In genomic region chr3:141946846-141947245, GRCm38 (mm10) we compare ENCODE assay signal across 25 mouse cellular contexts.
DNase-seq lines count a peak whose midpoint lies in the region; ATAC-seq and TF ChIP-seq lines count a peak whose summit lies in the region.
"Had no signal": no experiment of that assay in that cellular context is flagged by ENCODE, and none has a peak within 500 bp of the region (broad histone marks: within the 10 kb centered on the region; RNA-seq: fewer than 3 reads in every experiment).

No protein-coding gene starts in this region.

- no peaks in the 10 kb centered on the region for H3K4me1 ChIP-seq in embryonic facial prominence, embryonic 14.5 days (ENCODE audit: control insufficient read depth, insufficient read depth, low read length)
- peaks cover 11% of the 10 kb centered on the region; the same call in 1 of the 2 replicates for H3K4me1 ChIP-seq in embryonic facial prominence, embryonic 10.5 days
- H3K4me1 ChIP-seq in lung, embryonic 14.5 days (ENCODE audit: insufficient read depth) = no peaks in the 10 kb centered on the region
- H3K4me1 ChIP-seq in midbrain, postnatal 0 days (ENCODE audit: insufficient read depth, low read length) = no peaks in the 10 kb centered on the region
- H3K4me1 ChIP-seq in midbrain, embryonic 16.5 days (ENCODE audit: control insufficient read depth, insufficient read depth, low read length) = no peaks in the 10 kb centered on the region

- WGBS in embryonic facial prominence, embryonic 14.5 days = 83% methylated on average over 2 of the region's 2 CpGs
- WGBS in embryonic facial prominence, embryonic 10.5 days = 86% methylated on average over 2 of the region's 2 CpGs
- WGBS in lung, embryonic 14.5 days = 75% methylated on average over 2 of the region's 2 CpGs
- 82% methylated on average over 2 of the region's 2 CpGs for WGBS in midbrain, postnatal 0 days
- 87% methylated on average over 2 of the region's 2 CpGs for WGBS in midbrain, embryonic 16.5 days

- H3K27me3 ChIP-seq in embryonic facial prominence, embryonic 14.5 days (replicated peaks; ENCODE audit: control insufficient read depth, insufficient read depth, low read length) = no peaks in the 10 kb centered on the region
- H3K27me3 ChIP-seq in embryonic facial prominence, embryonic 10.5 days (replicated peaks; ENCODE audit: low read depth, poor library complexity, severe bottlenecking) = no peaks in the 10 kb centered on the region
- no peaks in the 10 kb centered on the region for H3K27me3 ChIP-seq in lung, embryonic 14.5 days (ENCODE audit: insufficient read depth, low read length)
- H3K27me3 ChIP-seq in midbrain, postnatal 0 days (ENCODE audit: insufficient read depth, low read length) = no peaks in the 10 kb centered on the region
- H3K27me3 ChIP-seq in midbrain, embryonic 16.5 days (ENCODE audit: control insufficient read depth, insufficient read depth, low read depth, low read length) = no peaks in the 10 kb centered on the region
- H3K27me3 ChIP-seq: forebrain, embryonic 12.5 days; heart, embryonic 13.5 days had no signal

- H3K9me3 ChIP-seq in embryonic facial prominence, embryonic 14.5 days (ENCODE audit: control insufficient read depth, low read length) = no peaks in the 10 kb centered on the region
- H3K9me3 ChIP-seq in embryonic facial prominence, embryonic 10.5 days = no peaks in the 10 kb centered on the region
- no peaks in the 10 kb centered on the region for H3K9me3 ChIP-seq in lung, embryonic 14.5 days (ENCODE audit: low read depth, low read length)
- no peaks in the 10 kb centered on the region for H3K9me3 ChIP-seq in midbrain, postnatal 0 days (ENCODE audit: low read length)
- H3K9me3 ChIP-seq in midbrain, embryonic 16.5 days (replicated peaks; ENCODE audit: control insufficient read depth, low read length, poor library complexity, severe bottlenecking) = no peaks in the 10 kb centered on the region
- H3K9me3 ChIP-seq: embryonic facial prominence, embryonic 13.5 days; forebrain, embryonic 12.5 days; heart, embryonic 10.5 days; heart, embryonic 13.5 days had no signal

- H3K4me3 ChIP-seq in embryonic facial prominence, embryonic 14.5 days (ENCODE audit: low read depth, low read length) = no peak overlapping the region
- no peak overlapping the region for H3K4me3 ChIP-seq in embryonic facial prominence, embryonic 10.5 days
- no peak overlapping the region for H3K4me3 ChIP-seq in lung, embryonic 14.5 days (ENCODE audit: low read depth, low read length)
- no peak overlapping the region for H3K4me3 ChIP-seq in midbrain, postnatal 0 days (ENCODE audit: low read depth, low read length)
- no peak overlapping the region for H3K4me3 ChIP-seq in midbrain, embryonic 16.5 days (ENCODE audit: low read depth, low read length)
- H3K4me3 ChIP-seq: embryonic facial prominence, embryonic 13.5 days; forebrain, embryonic 12.5 days; heart, adult 2 months; heart, embryonic 10.5 days; heart, embryonic 13.5 days had no signal

- TF ChIP-seq CTCF in lung, embryonic 14.5 days (IDR thresholded peaks at IDR 0.05; ENCODE audit: low read depth) = no peak
- TF ChIP-seq CTCF in midbrain, postnatal 0 days (IDR thresholded peaks at IDR 0.05) = no peak

- H3K4me2 ChIP-seq in embryonic facial prominence, embryonic 14.5 days (ENCODE audit: low read depth, low read length) = no peak overlapping the region
- H3K4me2 ChIP-seq in lung, embryonic 14.5 days = no peak overlapping the region
- H3K4me2 ChIP-seq in midbrain, postnatal 0 days (ENCODE audit: low read depth, low read length, poor library complexity, severe bottlenecking) = no peak overlapping the region
- no peak overlapping the region for H3K4me2 ChIP-seq in midbrain, embryonic 16.5 days (ENCODE audit: low read length)
- H3K4me2 ChIP-seq: embryonic facial prominence, embryonic 13.5 days; forebrain, embryonic 12.5 days; heart, embryonic 13.5 days; hindbrain, embryonic 14.5 days had no signal

- H3K27ac ChIP-seq in embryonic facial prominence, embryonic 14.5 days (replicated peaks; ENCODE audit: low read depth, low read length) = no peak overlapping the region
- H3K27ac ChIP-seq in embryonic facial prominence, embryonic 10.5 days (replicated peaks) = no peak overlapping the region
- H3K27ac ChIP-seq in lung, embryonic 14.5 days (ENCODE audit: low read depth) = no peak overlapping the region
- no peak overlapping the region for H3K27ac ChIP-seq in midbrain, postnatal 0 days (ENCODE audit: low read depth, low read length)
- H3K27ac ChIP-seq in midbrain, embryonic 16.5 days (ENCODE audit: low read length) = no peak overlapping the region
- H3K27ac ChIP-seq: embryonic facial prominence, embryonic 13.5 days; forebrain, embryonic 12.5 days; heart, adult 2 months; heart, embryonic 10.5 days; heart, embryonic 13.5 days; hindbrain, embryonic 14.5 days; hindbrain, postnatal 0 days had no signal

- no peak for ATAC-seq in embryonic facial prominence, embryonic 14.5 days (ENCODE audit: low read depth)
- ATAC-seq in lung, embryonic 14.5 days (ENCODE audit: insufficient read depth) = no peak
- no peak for ATAC-seq in midbrain, postnatal 0 days (ENCODE audit: low FRiP score)
- no peak for ATAC-seq in midbrain, embryonic 16.5 days
- ATAC-seq: activated CD4-positive, CD25-positive, alpha-beta regulatory T cell, adult 4 months; forebrain, embryonic 16.5 days; hindbrain, postnatal 0 days had no signal

- no peak overlapping the region for H3K9ac ChIP-seq in embryonic facial prominence, embryonic 14.5 days (ENCODE audit: low read depth, low read length)
- H3K9ac ChIP-seq in lung, embryonic 14.5 days = no peak overlapping the region
- no peak overlapping the region for H3K9ac ChIP-seq in midbrain, postnatal 0 days (replicated peaks; ENCODE audit: low read length, poor library complexity, severe bottlenecking)
- no peak overlapping the region for H3K9ac ChIP-seq in midbrain, embryonic 16.5 days (ENCODE audit: low read depth, low read length)
- H3K9ac ChIP-seq: embryonic facial prominence, embryonic 13.5 days; forebrain, embryonic 12.5 days; heart, embryonic 13.5 days; hindbrain, embryonic 14.5 days had no signal

- peak; percentile 64 for DNase-seq in embryonic facial prominence, embryonic 14.5 days (ENCODE audit: low spot score)
- DNase-seq in embryonic facial prominence, embryonic 10.5 days (ENCODE audit: low spot score) = no peak
- peak; percentile 62 for DNase-seq in lung, embryonic 14.5 days
- no peak for DNase-seq in lung, postnatal 36 days
- DNase-seq in midbrain, postnatal 0 days (ENCODE audit: low spot score) = peak; percentile 37
- no peak for DNase-seq in kidney, postnatal 25 days
- DNase-seq: adrenal gland, adult 8-10 months; adrenal gland, postnatal 25 days; cerebellum, adult 18-20 months; cerebellum, adult 9-10 months; cerebellum, postnatal 14 days; gastrocnemius, postnatal 10 days; gastrocnemius, postnatal 36 days; heart, adult 2 months; heart, postnatal 14 days; heart, postnatal 4 days had no signal

- H3K36me3 ChIP-seq in embryonic facial prominence, embryonic 14.5 days (ENCODE audit: control insufficient read depth, insufficient read depth, low read length) = no peaks in the 10 kb centered on the region
- H3K36me3 ChIP-seq in embryonic facial prominence, embryonic 10.5 days (replicated peaks) = no peaks in the 10 kb centered on the region
- H3K36me3 ChIP-seq in lung, embryonic 14.5 days (ENCODE audit: insufficient read depth) = no peaks in the 10 kb centered on the region
- no peaks in the 10 kb centered on the region for H3K36me3 ChIP-seq in midbrain, postnatal 0 days (ENCODE audit: insufficient read depth, low read length)
- H3K36me3 ChIP-seq in midbrain, embryonic 16.5 days (ENCODE audit: control insufficient read depth, insufficient read depth, low read length) = no peaks in the 10 kb centered on the region
- H3K36me3 ChIP-seq: embryonic facial prominence, embryonic 13.5 days; forebrain, embryonic 12.5 days; heart, embryonic 10.5 days; heart, embryonic 13.5 days had no signal

Comparison
In these comparisons a context has a peak if more than half of its experiments do, and no peak if none do; other contexts are left out.
1. DNase-seq: peak in embryonic facial prominence, embryonic 14.5 days (single experiment), lung, embryonic 14.5 days (single experiment) and midbrain, postnatal 0 days (single experiment); none in embryonic facial prominence, embryonic 10.5 days (single experiment), lung, postnatal 36 days (single experiment) and kidney, postnatal 25 days (0 of 2).